Mouse (Mus musculus) left cerebral cortex, adult 9 months (tissue): ENCODE measurements around the gene Naxd.
A peak's percentile ranks its signal among the peaks of the same experiment; 100 is the strongest.

Experiments
- DNase-seq, 2 experiments: peaks; one replicate each; pipeline ENCODE4 v3.0.0; 2022; ENCODE audit warnings: low spot score in 2 of 2

The Naxd gene

GRCm38 (mm10) chr8:11555720-11556591 is 58.6 kb downstream of the Naxd start:
- peak; percentile 100 for DNase-seq

GRCm38 (mm10) chr8:11556691-11557423 is 59.6 kb downstream of the Naxd start:
- peak in 1 of 2 experiments; percentile 30 for DNase-seq

- no peak for DNase-seq
Measured at GRCm38 (mm10) chr8:11557424-11557767, 60.1 kb downstream of the Naxd start.

- peak; percentile 92 to 97 for DNase-seq
Measured at GRCm38 (mm10) chr8:11557768-11558629, 60.7 kb downstream of the Naxd start.

- no peak for DNase-seq
Measured at GRCm38 (mm10) chr8:11559511-11559910, 62.2 kb downstream of the Naxd start.

- no peak for DNase-seq
Measured at GRCm38 (mm10) chr8:11560220-11560619, 62.9 kb downstream of the Naxd start.

- no peak for DNase-seq
Measured at GRCm38 (mm10) chr8:11564236-11564635, 66.9 kb downstream of the Naxd start.
